Mouse (Mus musculus): ENCODE measurements around the gene 6820408C15Rik. TPM values are rescaled to one million over a fixed set of nuclear protein-coding genes. Genes with fewer than 3 reads are reported as not detected.

Gene 6820408C15Rik
- polyA plus RNA-seq, 1 experiment: 0.50 TPM

DNA sequence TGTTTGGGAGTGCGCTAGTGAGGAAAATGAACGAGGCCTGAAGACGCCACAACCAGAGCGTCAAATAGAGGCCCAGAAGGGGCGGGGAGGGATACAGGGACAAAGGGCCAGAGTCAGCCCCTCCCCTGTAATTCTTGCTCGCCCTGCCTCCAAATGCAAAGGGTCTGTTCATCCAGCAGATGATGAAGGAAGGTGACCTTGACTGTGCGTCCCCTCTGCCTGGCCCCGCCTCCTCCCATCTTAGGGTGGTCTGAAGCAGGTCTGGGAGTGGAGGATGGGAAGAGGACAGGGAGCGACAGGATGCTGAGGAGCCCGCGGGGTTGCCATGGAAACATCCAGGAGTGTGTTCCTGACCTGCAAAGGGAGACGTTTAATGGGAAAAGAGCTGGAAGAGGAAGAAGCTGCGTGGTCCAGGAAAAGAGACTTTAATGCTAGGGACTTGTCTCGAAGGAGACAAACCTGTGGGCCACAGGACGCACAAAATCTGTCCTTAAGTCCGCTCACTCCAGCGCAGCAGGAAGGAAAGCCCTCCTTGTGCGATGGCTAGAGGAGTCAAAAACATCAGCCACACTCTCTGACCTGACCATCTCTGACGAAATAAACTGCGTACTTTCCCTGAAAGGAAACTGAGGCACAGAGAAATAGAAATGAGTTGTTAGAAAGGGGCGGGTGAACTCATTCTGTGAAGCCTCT is 39.6 kb upstream of the 6820408C15Rik start:
- TF ChIP-seq CTCF (IDR thresholded peaks at IDR 0.05; ENCODE audit: borderline replicate concordance, control insufficient read depth, extremely low read depth, insufficient read depth, low read length, poor library complexity): no peak
- TF ChIP-seq POLR2A (IDR thresholded peaks at IDR 0.05; ENCODE audit: control insufficient read depth, extremely low read depth, insufficient read depth, low read length, poor library complexity): no peak
- H3K4me1 ChIP-seq (replicated peaks; ENCODE audit: control insufficient read depth, insufficient read depth, low read length): peaks cover 4% of the 10 kb centered on the region
- DNase-seq: no peak
- H3K4me3 ChIP-seq (ENCODE audit: control insufficient read depth, insufficient read depth, low read length): no peak overlapping the region
- WGBS: 53% methylated on average over 21 of the region's 21 CpGs
- no peaks in the 10 kb centered on the region; the same call in 1 of the 2 replicates for H3K27me3 ChIP-seq (ENCODE audit: control insufficient read depth, insufficient read depth, low read length)
- no peaks in the 10 kb centered on the region for H3K36me3 ChIP-seq (ENCODE audit: control insufficient read depth, insufficient read depth, low read length)
- H3K27ac ChIP-seq (ENCODE audit: control insufficient read depth, insufficient read depth, low read length): no peak overlapping the region

GRCm38 (mm10) chr2:152376345-152376741 is 39.0 kb upstream of the 6820408C15Rik start, which contains the start of gene Nrsn2:
TSS of gene Nrsn2 (minus strand) at chr2:152376638.
- WGBS: 31% methylated on average over 16 of the region's 16 CpGs
- Histone ChIP-seq H3K36me3 (ENCODE audit: control insufficient read depth, insufficient read depth, low read length) (no peaks in the 10 kb centered on the region), H3K4me1 (replicated peaks; ENCODE audit: control insufficient read depth, insufficient read depth, low read length) (peaks cover 4% of the 10 kb centered on the region), H3K4me3 (ENCODE audit: control insufficient read depth, insufficient read depth, low read length) (no peak within 1 kb of the TSS), H3K27ac (ENCODE audit: control insufficient read depth, insufficient read depth, low read length) (no peak within 1 kb of the TSS), H3K27me3 (ENCODE audit: control insufficient read depth, insufficient read depth, low read length) (no peaks in the 10 kb centered on the region; the same call in 1 of the 2 replicates)
- no peak for DNase-seq
- TF ChIP-seq POLR2A (IDR thresholded peaks at IDR 0.05; ENCODE audit: control insufficient read depth, extremely low read depth, insufficient read depth, low read length, poor library complexity) (no peak), CTCF (IDR thresholded peaks at IDR 0.05; ENCODE audit: borderline replicate concordance, control insufficient read depth, extremely low read depth, insufficient read depth, low read length, poor library complexity) (no peak)

- Histone ChIP-seq H3K27me3 (ENCODE audit: control insufficient read depth, insufficient read depth, low read length) (no peaks in the 10 kb centered on the region), H3K27ac (ENCODE audit: control insufficient read depth, insufficient read depth, low read length) (no peak overlapping the region), H3K36me3 (ENCODE audit: control insufficient read depth, insufficient read depth, low read length) (no peaks in the 10 kb centered on the region), H3K4me1 (replicated peaks; ENCODE audit: control insufficient read depth, insufficient read depth, low read length) (no peaks in the 10 kb centered on the region), H3K4me3 (ENCODE audit: control insufficient read depth, insufficient read depth, low read length) (no peak overlapping the region)
- TF ChIP-seq POLR2A (IDR thresholded peaks at IDR 0.05; ENCODE audit: control insufficient read depth, extremely low read depth, insufficient read depth, low read length, poor library complexity) (no peak), CTCF (IDR thresholded peaks at IDR 0.05; ENCODE audit: borderline replicate concordance, control insufficient read depth, extremely low read depth, insufficient read depth, low read length, poor library complexity) (no peak)
- WGBS: 99% methylated on average over 4 of the region's 4 CpGs
- no peak for DNase-seq
Observed at GRCm38 (mm10) chr2:152384191-152384590, 31.2 kb upstream of the 6820408C15Rik start.

DNA sequence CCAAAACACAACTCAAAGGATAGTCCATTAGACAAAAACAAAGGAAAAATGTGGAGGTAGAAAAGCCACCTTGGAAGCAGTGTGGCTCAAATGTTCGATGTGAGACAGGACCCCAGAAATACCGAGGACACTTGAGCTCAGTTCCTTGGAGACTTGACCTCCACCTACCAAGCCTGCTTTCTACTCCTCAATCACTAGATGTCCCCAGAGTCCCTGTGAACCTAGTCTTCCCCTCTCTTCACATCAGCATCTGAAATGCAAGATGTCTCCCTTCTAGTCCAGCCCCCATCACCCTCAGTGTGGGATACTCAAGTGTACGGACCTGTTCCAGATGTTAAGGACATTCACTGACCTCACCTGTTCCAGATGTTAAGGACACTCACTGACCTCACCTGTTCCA is 22.6 kb upstream of the 6820408C15Rik start:
- Histone ChIP-seq H3K36me3 (ENCODE audit: control insufficient read depth, insufficient read depth, low read length) (no peaks in the 10 kb centered on the region), H3K27ac (ENCODE audit: control insufficient read depth, insufficient read depth, low read length) (no peak overlapping the region), H3K27me3 (ENCODE audit: control insufficient read depth, insufficient read depth, low read length) (no peaks in the 10 kb centered on the region; the same call in 1 of the 2 replicates), H3K4me3 (ENCODE audit: control insufficient read depth, insufficient read depth, low read length) (no peak overlapping the region), H3K4me1 (replicated peaks; ENCODE audit: control insufficient read depth, insufficient read depth, low read length) (peaks cover 10% of the 10 kb centered on the region)
- TF ChIP-seq CTCF (IDR thresholded peaks at IDR 0.05; ENCODE audit: borderline replicate concordance, control insufficient read depth, extremely low read depth, insufficient read depth, low read length, poor library complexity) (no peak), POLR2A (IDR thresholded peaks at IDR 0.05; ENCODE audit: control insufficient read depth, extremely low read depth, insufficient read depth, low read length, poor library complexity) (no peak)
- WGBS: 27% methylated on average over 3 of the region's 3 CpGs
- peak; percentile 41 for DNase-seq

DNA sequence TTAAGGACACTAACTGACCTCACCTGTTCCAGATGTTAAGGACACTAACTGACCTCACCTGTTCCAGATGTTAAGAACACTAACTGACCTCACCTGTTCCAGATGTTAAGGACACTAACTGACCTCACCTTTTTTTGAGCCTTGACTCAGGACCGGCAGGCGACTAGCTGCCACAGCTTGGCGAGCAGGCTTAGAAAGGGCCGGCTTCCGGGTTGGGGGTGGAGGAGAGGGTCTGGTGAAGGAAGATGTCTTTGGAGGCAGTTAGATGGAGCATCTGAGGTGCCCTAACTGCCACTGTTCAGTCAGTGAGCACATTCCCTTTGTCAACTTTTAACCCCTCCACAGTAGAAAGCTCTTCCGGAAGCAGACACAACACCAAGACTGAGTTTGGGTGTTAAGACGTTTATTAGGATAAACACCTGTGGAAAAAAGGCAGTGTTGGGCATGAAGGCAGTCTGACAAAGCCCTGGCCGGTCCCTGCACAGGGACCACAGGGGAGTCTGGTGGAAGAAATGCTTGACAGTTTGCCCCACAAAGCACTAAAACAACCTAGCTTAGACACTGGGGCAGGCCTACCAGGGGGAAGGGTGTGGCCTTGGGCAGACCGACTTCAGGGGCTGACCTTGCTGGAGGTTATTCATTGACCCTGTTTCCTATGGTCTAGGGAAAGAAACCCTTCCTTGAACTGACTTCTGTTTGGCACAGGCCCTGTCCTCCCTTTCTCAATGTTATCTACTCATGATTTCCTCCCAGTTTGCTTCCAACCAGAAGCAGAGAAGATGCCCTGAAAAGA is 22.0 kb upstream of the 6820408C15Rik start:
- WGBS: 87% methylated on average over 9 of the region's 9 CpGs
- Histone ChIP-seq H3K36me3 (ENCODE audit: control insufficient read depth, insufficient read depth, low read length) (no peaks in the 10 kb centered on the region), H3K4me3 (ENCODE audit: control insufficient read depth, insufficient read depth, low read length) (no peak overlapping the region), H3K27ac (ENCODE audit: control insufficient read depth, insufficient read depth, low read length) (no peak overlapping the region), H3K4me1 (replicated peaks; ENCODE audit: control insufficient read depth, insufficient read depth, low read length) (peaks cover 10% of the 10 kb centered on the region), H3K27me3 (ENCODE audit: control insufficient read depth, insufficient read depth, low read length) (no peaks in the 10 kb centered on the region; the same call in 1 of the 2 replicates)
- DNase-seq: no peak
- TF ChIP-seq POLR2A (IDR thresholded peaks at IDR 0.05; ENCODE audit: control insufficient read depth, extremely low read depth, insufficient read depth, low read length, poor library complexity) (no peak), CTCF (IDR thresholded peaks at IDR 0.05; ENCODE audit: borderline replicate concordance, control insufficient read depth, extremely low read depth, insufficient read depth, low read length, poor library complexity) (no peak)

GRCm38 (mm10) chr2:152395271-152395920 is 20.0 kb upstream of the 6820408C15Rik start:
- Histone ChIP-seq H3K27ac (ENCODE audit: control insufficient read depth, insufficient read depth, low read length) (no peak overlapping the region), H3K4me3 (ENCODE audit: control insufficient read depth, insufficient read depth, low read length) (no peak overlapping the region), H3K36me3 (ENCODE audit: control insufficient read depth, insufficient read depth, low read length) (no peaks in the 10 kb centered on the region), H3K4me1 (replicated peaks; ENCODE audit: control insufficient read depth, insufficient read depth, low read length) (peaks cover 17% of the 10 kb centered on the region), H3K27me3 (ENCODE audit: control insufficient read depth, insufficient read depth, low read length) (no peaks in the 10 kb centered on the region; the same call in 1 of the 2 replicates)
- WGBS: 88% methylated on average over 13 of the region's 13 CpGs
- no peak for DNase-seq
- TF ChIP-seq CTCF (IDR thresholded peaks at IDR 0.05; ENCODE audit: borderline replicate concordance, control insufficient read depth, extremely low read depth, insufficient read depth, low read length, poor library complexity): no peak
- TF ChIP-seq POLR2A (IDR thresholded peaks at IDR 0.05; ENCODE audit: control insufficient read depth, extremely low read depth, insufficient read depth, low read length, poor library complexity): no peak

All from thymus, adult 2 months (tissue).